Mouse (Mus musculus) ES-Bruce4 (cell line): ENCODE data around the gene Ankrd33b. TPM values are rescaled to one million over a fixed set of nuclear protein-coding genes. Genes with fewer than 3 reads are reported as not detected.

Experiments
- H3K27ac ChIP-seq: 2 replicates; pipeline ENCODE4 v1.5.1; 2012; ENCODE audit warnings: low read length, inconsistent platforms; ENCODE audit not compliant: insufficient read depth
- H3K27me3 ChIP-seq: 2 replicates; pipeline ENCODE4 v1.6.1; 2012; ENCODE audit warnings: mild to moderate bottlenecking, low read length, inconsistent platforms; ENCODE audit not compliant: control insufficient read depth, poor library complexity, insufficient read depth, severe bottlenecking
- H3K36me3 ChIP-seq: 2 replicates; pipeline ENCODE4 v1.6.1; 2012; ENCODE audit warnings: inconsistent platforms, mild to moderate bottlenecking, low read length, moderate library complexity; ENCODE audit not compliant: control insufficient read depth, poor library complexity, insufficient read depth, severe bottlenecking
- H3K4me1 ChIP-seq: one replicate; pipeline ENCODE4 v1.8.1; 2011; ENCODE audit warnings: low read length; ENCODE audit not compliant: control insufficient read depth, insufficient read depth
- H3K4me3 ChIP-seq: 2 replicates; pipeline ENCODE4 v1.5.1; 2011; ENCODE audit warnings: low read depth, mild to moderate bottlenecking, low read length
- H3K9ac ChIP-seq: 2 replicates; pipeline ENCODE4 v1.6.1; 2012; ENCODE audit warnings: low read depth, mild to moderate bottlenecking, inconsistent platforms; ENCODE audit not compliant: poor library complexity, severe bottlenecking
- H3K9me3 ChIP-seq: replicated peaks from 2 replicates; pipeline ENCODE4 v1.6.1; 2012; ENCODE audit warnings: mild to moderate bottlenecking, low read length, inconsistent platforms; ENCODE audit not compliant: control insufficient read depth, poor library complexity, insufficient read depth, severe bottlenecking
- CTCF ChIP-seq: IDR thresholded peaks from one replicate; pipeline ENCODE4 v1.8.1; 2011; ENCODE audit warnings: low read depth, low read length
- EP300 ChIP-seq: IDR thresholded peaks from 2 replicates; pipeline ENCODE4 v1.6.1; 2011; ENCODE audit warnings: low read depth, low read length; ENCODE audit not compliant: insufficient read depth
- POLR2A ChIP-seq: IDR thresholded peaks from one replicate; pipeline ENCODE4 v1.8.1; 2011; ENCODE audit warnings: low read length; ENCODE audit not compliant: insufficient read depth
- polyA plus RNA-seq: library from polyadenylated mRNA; stranded (reverse); fragments of >200 nt; gene quantifications from 2 replicates; pipeline ENCODE4 v1.2.4, GENCODE M21; 2011; ENCODE audit warnings: low read depth; ENCODE audit not compliant: missing spikeins, insufficient read depth, insufficient read length

Ankrd33b gene
- polyA plus RNA-seq, 1 experiment, result 1.6 TPM

GRCm38 (mm10) chr15:31282353-31282752 is 85.2 kb downstream of the Ankrd33b start:
- no peak overlapping the region for H3K4me3 ChIP-seq
- TF ChIP-seq EP300 (no peak), POLR2A (no peak), CTCF (no peak)
- H3K36me3 ChIP-seq, result no peaks in the 10 kb centered on the region
- no peak overlapping the region for H3K27ac ChIP-seq
- H3K4me1 ChIP-seq, result peaks cover 3% of the 10 kb centered on the region
- no peaks in the 10 kb centered on the region for H3K9me3 ChIP-seq
- H3K9ac ChIP-seq, result no peak overlapping the region
- no peaks in the 10 kb centered on the region for H3K27me3 ChIP-seq

GRCm38 (mm10) chr15:31281830-31282229 is 85.7 kb downstream of the Ankrd33b start:
- H3K9me3 ChIP-seq, result no peaks in the 10 kb centered on the region
- H3K9ac ChIP-seq, result no peak overlapping the region
- no peaks in the 10 kb centered on the region for H3K36me3 ChIP-seq
- no peak overlapping the region for H3K27ac ChIP-seq
- no peak for TF ChIP-seq CTCF
- TF ChIP-seq POLR2A, result no peak
- no peaks in the 10 kb centered on the region for H3K27me3 ChIP-seq
- H3K4me1 ChIP-seq, result peaks cover 3% of the 10 kb centered on the region
- no peak overlapping the region for H3K4me3 ChIP-seq

- peaks cover 3% of the 10 kb centered on the region for H3K4me1 ChIP-seq
- TF ChIP-seq POLR2A, result no peak
- no peak for TF ChIP-seq EP300
- TF ChIP-seq CTCF, result no peak
- H3K27ac ChIP-seq, result no peak overlapping the region
- H3K9ac ChIP-seq, result no peak overlapping the region
- H3K27me3 ChIP-seq, result no peaks in the 10 kb centered on the region
- no peaks in the 10 kb centered on the region for H3K9me3 ChIP-seq
- no peak overlapping the region for H3K4me3 ChIP-seq
- no peaks in the 10 kb centered on the region for H3K36me3 ChIP-seq
Measured at GRCm38 (mm10) chr15:31280683-31281082, 86.8 kb downstream of the Ankrd33b start.

- H3K27me3 ChIP-seq, result no peaks in the 10 kb centered on the region
- H3K4me1 ChIP-seq, result peaks cover 3% of the 10 kb centered on the region
- H3K27ac ChIP-seq, result no peak overlapping the region
- H3K4me3 ChIP-seq, result no peak overlapping the region
- TF ChIP-seq POLR2A, result no peak
- H3K36me3 ChIP-seq, result no peaks in the 10 kb centered on the region
- no peak overlapping the region for H3K9ac ChIP-seq
- H3K9me3 ChIP-seq, result no peaks in the 10 kb centered on the region
Measured at GRCm38 (mm10) chr15:31280059-31280458, 87.5 kb downstream of the Ankrd33b start.

GRCm38 (mm10) chr15:31279577-31280004 is 87.9 kb downstream of the Ankrd33b start:
- Histone ChIP-seq H3K36me3 (no peaks in the 10 kb centered on the region), H3K27me3 (no peaks in the 10 kb centered on the region), H3K9me3 (no peaks in the 10 kb centered on the region), H3K27ac (no peak overlapping the region), H3K4me1 (peaks cover 3% of the 10 kb centered on the region), H3K9ac (no peak overlapping the region), H3K4me3 (no peak overlapping the region)
- TF ChIP-seq CTCF, result no peak
- no peak for TF ChIP-seq POLR2A
- no peak for TF ChIP-seq EP300

GRCm38 (mm10) chr15:31279120-31279519 is 88.4 kb downstream of the Ankrd33b start:
- TF ChIP-seq EP300 (no peak), CTCF (no peak), POLR2A (no peak)
- peaks cover 3% of the 10 kb centered on the region for H3K4me1 ChIP-seq
- H3K27me3 ChIP-seq, result no peaks in the 10 kb centered on the region
- no peaks in the 10 kb centered on the region for H3K36me3 ChIP-seq
- H3K9ac ChIP-seq, result no peak overlapping the region
- no peaks in the 10 kb centered on the region for H3K9me3 ChIP-seq
- no peak overlapping the region for H3K4me3 ChIP-seq
- H3K27ac ChIP-seq, result no peak overlapping the region
